Mouse (Mus musculus): ENCODE measurements around the gene Plekhs1. TPM values are rescaled to one million over a fixed set of nuclear protein-coding genes. Genes with fewer than 3 reads are reported as not detected.

The Plekhs1 gene
- polyA plus RNA-seq, 1 experiment from 2014 or later: 0.09 TPM

DNA sequence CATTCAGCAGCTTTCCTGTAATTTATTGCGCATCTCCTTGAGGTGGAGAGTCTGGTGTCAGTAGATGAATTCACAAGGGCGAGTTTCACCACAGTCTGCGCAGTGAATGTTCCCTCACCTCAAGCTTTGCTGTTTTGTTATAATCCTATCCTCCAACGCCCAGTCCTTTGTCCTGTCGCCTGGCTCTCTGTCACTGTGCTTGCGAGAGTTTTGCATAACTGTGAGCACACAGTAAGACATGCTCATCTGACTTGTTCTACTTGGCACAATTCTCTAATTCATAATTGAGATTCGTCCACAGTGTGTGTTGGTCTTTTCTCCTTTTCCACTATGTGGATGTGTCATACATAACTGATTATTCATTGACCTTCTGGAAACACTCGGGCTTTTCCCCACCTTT, 5.0 kb downstream of the Plekhs1 start:
- no peak overlapping the region for H3K4me3 ChIP-seq (ENCODE audit: low read depth, low read length)
- 72% methylated on average over 8 of the region's 8 CpGs for WGBS

GRCm38 (mm10) chr19:56470286-56471020, 9.0 kb downstream of the Plekhs1 start:
- 70% methylated on average over 14 of the region's 14 CpGs for WGBS
- no peak overlapping the region for H3K27ac ChIP-seq (ENCODE audit: low read length)
- H3K36me3 ChIP-seq (ENCODE audit: control insufficient read depth, insufficient read depth, low read length): no peaks in the 10 kb centered on the region
- no peaks in the 10 kb centered on the region for H3K9me3 ChIP-seq (replicated peaks; ENCODE audit: control insufficient read depth, low read length, poor library complexity, severe bottlenecking)
- no peak overlapping the region for H3K4me3 ChIP-seq (ENCODE audit: low read depth, low read length)
- no peaks in the 10 kb centered on the region for H3K27me3 ChIP-seq (ENCODE audit: control insufficient read depth, insufficient read depth, low read depth, low read length)
- no peak overlapping the region for H3K9ac ChIP-seq (ENCODE audit: low read depth, low read length)
- peaks cover 15% of the 10 kb centered on the region for H3K4me1 ChIP-seq (ENCODE audit: control insufficient read depth, insufficient read depth, low read length)
- ATAC-seq: no peak
- no peak overlapping the region for H3K4me2 ChIP-seq (ENCODE audit: low read length)

More for the DNA sequence above, 5.0 kb downstream of the Plekhs1 start:
- Histone ChIP-seq H3K9ac (ENCODE audit: low read depth, low read length) (no peak overlapping the region), H3K4me1 (ENCODE audit: control insufficient read depth, insufficient read depth, low read length) (no peaks in the 10 kb centered on the region), H3K36me3 (ENCODE audit: control insufficient read depth, insufficient read depth, low read length) (no peaks in the 10 kb centered on the region), H3K27me3 (ENCODE audit: control insufficient read depth, insufficient read depth, low read depth, low read length) (no peaks in the 10 kb centered on the region), H3K27ac (ENCODE audit: low read length) (no peak overlapping the region), H3K4me2 (ENCODE audit: low read length) (no peak overlapping the region), H3K9me3 (replicated peaks; ENCODE audit: control insufficient read depth, low read length, poor library complexity, severe bottlenecking) (no peaks in the 10 kb centered on the region)
- ATAC-seq: no peak

DNA sequence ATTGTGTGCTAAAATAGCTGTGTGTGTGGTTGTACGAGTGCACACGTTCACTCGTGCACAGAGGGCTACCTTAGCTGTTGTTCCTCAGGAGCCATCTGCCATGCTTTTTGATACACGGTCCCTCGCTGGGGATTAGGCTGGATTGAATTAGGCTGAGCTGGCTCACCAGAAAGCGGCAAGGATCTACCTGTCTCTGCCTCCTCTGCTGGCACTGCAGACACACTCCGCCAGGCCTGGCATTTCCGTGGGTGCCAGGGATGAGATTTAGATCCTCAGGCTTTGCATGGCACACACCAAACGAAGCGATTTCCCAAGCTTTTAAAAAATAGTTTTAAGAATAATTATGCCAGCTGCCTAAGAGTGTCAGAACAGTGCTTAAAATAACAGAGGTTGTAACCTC, 10.5 kb downstream of the Plekhs1 start:
- WGBS: 69% methylated on average over 10 of the region's 10 CpGs
- Histone ChIP-seq H3K27me3 (ENCODE audit: control insufficient read depth, insufficient read depth, low read depth, low read length) (no peaks in the 10 kb centered on the region), H3K36me3 (ENCODE audit: control insufficient read depth, insufficient read depth, low read length) (no peaks in the 10 kb centered on the region), H3K9me3 (replicated peaks; ENCODE audit: control insufficient read depth, low read length, poor library complexity, severe bottlenecking) (no peaks in the 10 kb centered on the region), H3K4me2 (ENCODE audit: low read length) (no peak overlapping the region), H3K4me1 (ENCODE audit: control insufficient read depth, insufficient read depth, low read length) (peaks cover 15% of the 10 kb centered on the region), H3K4me3 (ENCODE audit: low read depth, low read length) (no peak overlapping the region), H3K27ac (ENCODE audit: low read length) (no peak overlapping the region), H3K9ac (ENCODE audit: low read depth, low read length) (no peak overlapping the region)
- no peak for ATAC-seq

DNA sequence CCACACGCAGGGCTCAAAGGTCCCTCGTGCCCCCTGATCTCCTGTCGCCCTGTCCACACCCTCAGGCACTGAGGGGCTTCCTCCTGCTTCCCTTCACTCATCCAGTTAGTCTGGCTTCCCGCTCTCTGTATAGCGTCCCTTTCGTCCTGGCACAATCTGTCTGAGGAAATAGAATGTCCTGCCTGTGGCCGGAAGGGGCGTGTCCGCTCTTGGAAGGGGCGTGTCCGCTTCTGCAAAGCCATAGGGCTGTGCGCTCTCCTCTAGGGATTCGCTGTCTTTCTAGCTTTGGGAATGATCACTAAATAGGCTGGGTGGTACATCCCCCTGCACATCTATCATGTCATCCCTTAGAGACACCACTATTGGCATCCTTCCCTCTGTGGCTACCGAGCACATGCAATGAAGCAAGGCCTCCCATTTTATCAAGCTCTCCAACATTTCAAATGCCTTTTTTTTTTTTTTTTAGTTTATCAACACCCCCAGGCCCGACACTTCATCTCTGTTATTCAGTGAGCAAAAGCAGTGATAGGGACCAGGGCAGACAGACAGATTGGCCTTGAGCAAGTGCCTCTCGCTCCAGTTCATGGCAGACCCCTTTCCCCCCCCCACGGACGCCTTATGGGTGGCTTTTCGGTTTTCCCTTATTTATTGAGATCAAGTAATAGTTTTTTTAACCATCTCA, 13.6 kb downstream of the Plekhs1 start:
- no peaks in the 10 kb centered on the region for H3K27me3 ChIP-seq (ENCODE audit: control insufficient read depth, insufficient read depth, low read depth, low read length)
- H3K4me1 ChIP-seq (ENCODE audit: control insufficient read depth, insufficient read depth, low read length): peaks cover 15% of the 10 kb centered on the region
- WGBS: 60% methylated on average over 19 of the region's 19 CpGs
- no peak overlapping the region for H3K27ac ChIP-seq (ENCODE audit: low read length)
- no peak overlapping the region for H3K4me3 ChIP-seq (ENCODE audit: low read depth, low read length)
- H3K36me3 ChIP-seq (ENCODE audit: control insufficient read depth, insufficient read depth, low read length): no peaks in the 10 kb centered on the region
- no peak overlapping the region for H3K9ac ChIP-seq (ENCODE audit: low read depth, low read length)
- no peaks in the 10 kb centered on the region for H3K9me3 ChIP-seq (replicated peaks; ENCODE audit: control insufficient read depth, low read length, poor library complexity, severe bottlenecking)
- ATAC-seq: 0 out of 2 replicates have a peak, but pooled peaks have one; percentile 49
- no peak overlapping the region for H3K4me2 ChIP-seq (ENCODE audit: low read length)

DNA sequence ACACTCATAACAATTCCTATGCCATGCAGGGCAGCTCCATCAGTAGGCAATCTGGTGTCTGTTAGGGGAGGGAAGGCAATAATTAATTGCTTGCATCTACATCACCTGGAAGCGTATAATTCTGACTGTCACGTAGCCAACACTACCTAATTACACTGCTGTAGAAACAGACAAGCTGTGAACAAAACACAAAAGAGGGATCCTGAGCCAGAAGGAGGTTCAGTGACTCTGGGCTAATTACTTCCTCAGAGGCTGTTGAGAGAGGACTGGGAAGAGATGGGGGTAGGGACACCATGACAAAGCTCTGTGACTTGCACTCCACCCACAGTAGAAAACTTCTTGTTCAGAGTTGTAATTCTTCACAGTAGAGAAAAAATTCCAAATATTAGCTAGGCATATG, 15.1 kb downstream of the Plekhs1 start:
- H3K36me3 ChIP-seq (ENCODE audit: control insufficient read depth, insufficient read depth, low read length): no peaks in the 10 kb centered on the region
- no peak overlapping the region for H3K4me2 ChIP-seq (ENCODE audit: low read length)
- no peaks in the 10 kb centered on the region for H3K27me3 ChIP-seq (ENCODE audit: control insufficient read depth, insufficient read depth, low read depth, low read length)
- H3K9ac ChIP-seq (ENCODE audit: low read depth, low read length): no peak overlapping the region
- ATAC-seq: no peak
- no peaks in the 10 kb centered on the region for H3K9me3 ChIP-seq (replicated peaks; ENCODE audit: control insufficient read depth, low read length, poor library complexity, severe bottlenecking)
- H3K4me1 ChIP-seq (ENCODE audit: control insufficient read depth, insufficient read depth, low read length): peaks cover 15% of the 10 kb centered on the region
- H3K27ac ChIP-seq (ENCODE audit: low read length): no peak overlapping the region
- no peak overlapping the region for H3K4me3 ChIP-seq (ENCODE audit: low read depth, low read length)
- 12% methylated on average over 2 of the region's 2 CpGs for WGBS

GRCm38 (mm10) chr19:56477253-56477652, 15.8 kb downstream of the Plekhs1 start:
- peaks cover 15% of the 10 kb centered on the region for H3K4me1 ChIP-seq (ENCODE audit: control insufficient read depth, insufficient read depth, low read length)
- no peaks in the 10 kb centered on the region for H3K9me3 ChIP-seq (replicated peaks; ENCODE audit: control insufficient read depth, low read length, poor library complexity, severe bottlenecking)
- 79% methylated on average over 5 of the region's 5 CpGs for WGBS
- no peaks in the 10 kb centered on the region for H3K27me3 ChIP-seq (ENCODE audit: control insufficient read depth, insufficient read depth, low read depth, low read length)
- no peak overlapping the region for H3K9ac ChIP-seq (ENCODE audit: low read depth, low read length)
- no peak overlapping the region for H3K4me2 ChIP-seq (ENCODE audit: low read length)
- H3K4me3 ChIP-seq (ENCODE audit: low read depth, low read length): no peak overlapping the region
- H3K36me3 ChIP-seq (ENCODE audit: control insufficient read depth, insufficient read depth, low read length): no peaks in the 10 kb centered on the region
- H3K27ac ChIP-seq (ENCODE audit: low read length): no peak overlapping the region
- ATAC-seq: no peak

DNA sequence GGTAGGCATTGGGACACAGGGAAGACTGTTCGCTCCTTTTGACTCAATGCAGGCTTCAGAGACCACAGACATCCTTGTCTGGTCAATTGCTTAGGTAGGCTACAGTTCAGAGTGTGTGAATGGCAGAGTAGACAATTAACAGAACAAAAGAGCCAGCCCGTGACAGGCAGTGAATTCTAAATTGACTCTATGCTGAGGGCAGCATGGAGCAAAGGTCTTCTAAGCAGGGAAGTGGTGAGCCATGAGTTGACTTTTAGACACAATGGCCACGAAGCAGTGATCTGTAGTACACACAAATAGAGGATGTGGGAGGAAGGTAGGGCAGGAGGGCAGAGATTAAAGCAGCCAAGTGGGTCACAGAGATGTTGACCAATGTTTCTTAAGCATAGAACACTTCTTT, 16.4 kb downstream of the Plekhs1 start:
- Histone ChIP-seq H3K27me3 (ENCODE audit: control insufficient read depth, insufficient read depth, low read depth, low read length) (no peaks in the 10 kb centered on the region), H3K27ac (ENCODE audit: low read length) (no peak overlapping the region), H3K9ac (ENCODE audit: low read depth, low read length) (no peak overlapping the region), H3K4me1 (ENCODE audit: control insufficient read depth, insufficient read depth, low read length) (peaks cover 13% of the 10 kb centered on the region), H3K36me3 (ENCODE audit: control insufficient read depth, insufficient read depth, low read length) (no peaks in the 10 kb centered on the region), H3K4me3 (ENCODE audit: low read depth, low read length) (no peak overlapping the region), H3K9me3 (replicated peaks; ENCODE audit: control insufficient read depth, low read length, poor library complexity, severe bottlenecking) (no peaks in the 10 kb centered on the region), H3K4me2 (ENCODE audit: low read length) (no peak overlapping the region)
- WGBS: 44% methylated on average over 3 of the region's 3 CpGs
- no peak for ATAC-seq

DNA sequence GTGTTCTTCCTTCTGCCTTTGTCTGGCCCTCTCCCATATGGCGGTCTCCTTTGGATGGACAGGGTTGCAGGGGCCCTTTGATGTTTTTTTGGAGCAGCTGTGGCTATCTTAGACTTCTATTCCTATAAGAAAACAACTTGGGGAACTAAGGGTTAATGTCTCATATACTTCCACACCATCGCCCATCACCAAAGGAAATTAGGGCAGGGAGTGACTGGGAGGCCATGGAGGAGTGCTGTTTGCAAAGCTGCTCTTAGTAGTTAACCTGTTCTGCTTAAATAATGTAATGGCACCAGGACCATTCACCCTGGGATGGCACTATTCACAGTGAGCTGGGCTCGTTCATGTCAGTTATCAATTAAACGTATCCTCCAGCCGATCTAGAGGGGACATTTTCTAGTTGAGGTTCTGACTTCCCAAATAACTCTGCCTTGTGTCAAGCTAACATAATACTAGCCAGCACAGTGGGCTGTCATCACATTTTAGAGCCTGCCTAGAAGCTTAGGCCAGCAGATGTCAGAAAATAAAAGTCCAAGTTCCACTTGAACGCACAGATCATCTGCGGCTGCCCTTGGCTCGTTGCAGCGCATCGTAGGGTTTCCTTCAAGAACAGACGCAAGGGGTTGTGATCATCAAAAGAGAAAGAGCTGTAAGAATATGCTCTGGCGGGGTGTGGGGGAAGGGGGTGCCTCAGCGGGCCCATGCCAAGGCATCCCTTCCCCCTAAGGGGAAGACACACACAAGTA, 23.4 kb downstream of the Plekhs1 start:
- Histone ChIP-seq H3K4me2 (ENCODE audit: low read length) (no peak overlapping the region), H3K27me3 (ENCODE audit: control insufficient read depth, insufficient read depth, low read depth, low read length) (no peaks in the 10 kb centered on the region), H3K4me1 (ENCODE audit: control insufficient read depth, insufficient read depth, low read length) (peaks cover 6% of the 10 kb centered on the region; the same call in 1 of the 2 replicates), H3K4me3 (ENCODE audit: low read depth, low read length) (no peak overlapping the region), H3K9me3 (replicated peaks; ENCODE audit: control insufficient read depth, low read length, poor library complexity, severe bottlenecking) (no peaks in the 10 kb centered on the region), H3K9ac (ENCODE audit: low read depth, low read length) (no peak overlapping the region), H3K27ac (ENCODE audit: low read length) (no peak overlapping the region), H3K36me3 (ENCODE audit: control insufficient read depth, insufficient read depth, low read length) (no peaks in the 10 kb centered on the region)
- WGBS: 32% methylated on average over 13 of the region's 13 CpGs
- no peak for ATAC-seq

All from midbrain, embryonic 16.5 days (tissue).